ENCODE assay signal across 8 mouse cellular contexts in the genomic region with DNA sequence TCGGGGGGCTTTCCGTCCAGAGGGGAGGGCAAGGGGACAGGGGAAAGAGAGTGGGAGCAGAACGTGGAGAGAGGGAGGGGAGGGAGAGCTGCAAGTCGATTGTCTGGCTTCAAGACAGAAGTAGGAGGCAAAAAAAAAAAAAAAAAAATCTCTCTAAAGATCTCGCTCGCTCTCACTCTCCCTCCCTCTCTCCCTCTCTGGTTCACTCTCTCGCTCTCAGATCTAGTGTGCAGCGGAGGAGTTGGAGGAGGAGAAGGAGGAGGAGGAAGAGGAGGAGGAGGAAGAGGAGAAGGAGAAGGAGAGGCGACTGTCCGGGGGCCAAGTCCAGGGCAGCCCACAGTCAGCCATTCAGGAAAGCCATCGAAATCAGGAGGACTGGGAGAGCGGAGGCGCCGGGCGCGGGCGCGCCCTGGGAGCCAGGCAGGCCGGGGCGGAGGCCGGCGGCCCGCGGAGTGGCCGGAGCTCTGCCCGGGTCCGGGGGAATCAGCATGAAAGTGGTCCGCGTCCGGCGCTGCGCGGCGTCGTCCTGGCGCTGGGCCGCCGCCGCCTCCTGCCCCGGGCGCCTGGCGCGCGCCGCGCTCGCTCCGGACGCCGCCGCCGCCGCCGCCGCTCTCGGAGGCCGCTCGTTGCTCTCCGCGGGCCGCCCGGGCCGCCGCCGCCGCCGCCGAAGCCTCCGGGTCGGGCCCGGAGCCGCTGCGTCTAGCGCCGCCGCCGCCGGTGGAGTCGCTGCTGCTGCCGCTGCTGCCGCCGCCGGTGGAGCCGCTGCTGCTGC. TPM values are rescaled to one million over a fixed set of nuclear protein-coding genes. Genes with fewer than 3 reads are reported as not detected.
DNase-seq lines count a peak whose midpoint lies in the region; ATAC-seq and TF ChIP-seq lines count a peak whose summit lies in the region.

No protein-coding gene starts in this region.

- DNase-seq in liver, adult 2 months (ENCODE audit: extremely low read depth, low read depth, low spot score) = peak; percentile 46
- no peak for DNase-seq in liver
- peak; percentile 39 for DNase-seq in adrenal gland, postnatal 25 days
- peak; percentile 55 for DNase-seq in gastrocnemius, postnatal 25 days
- DNase-seq in kidney, adult 8-10 months = peak; percentile 41 to 44
- no peak for DNase-seq in layer of hippocampus, adult 18-20 months (ENCODE audit: low spot score in 2 of 2)
- DNase-seq in layer of hippocampus, adult 11-12 months (ENCODE audit: low spot score) = no peak

- peak overlapping the region; percentile 67 for H3K4me3 ChIP-seq in liver, adult 2 months (ENCODE audit: insufficient read depth, low read depth, low read length)
- H3K4me3 ChIP-seq in midbrain, embryonic 15.5 days = peak overlapping the region; percentile 54

- H3K27me3 ChIP-seq in liver, adult 2 months (ENCODE audit: control insufficient read depth, insufficient read depth, low read length) = no peaks in the 10 kb centered on the region
- H3K27me3 ChIP-seq in midbrain, embryonic 15.5 days (replicated peaks) = peaks cover 23% of the 10 kb centered on the region

- peak overlapping the region; percentile 98 for H3K9ac ChIP-seq in liver, adult 2 months (ENCODE audit: low read depth, low read length)
- H3K9ac ChIP-seq in midbrain, embryonic 15.5 days = peak overlapping the region; percentile 69

- WGBS in liver, adult 2 months = 17% methylated on average over 81 of the region's 84 CpGs
- under 1% methylated on average over 33 of the region's 84 CpGs for WGBS in midbrain, embryonic 15.5 days

- ATAC-seq in midbrain, embryonic 15.5 days (replicated peaks) = peak; percentile 10; the same call in 1 of the 2 replicates

- H3K79me2 ChIP-seq in liver, adult 2 months (ENCODE audit: control insufficient read depth, insufficient read depth, low read length) = peaks cover 26% of the 10 kb centered on the region

- no peaks in the 10 kb centered on the region for H3K9me3 ChIP-seq in midbrain, embryonic 15.5 days

- no peak for TF ChIP-seq POLR2A in liver, adult 2 months (IDR thresholded peaks at IDR 0.05; ENCODE audit: extremely low read depth, insufficient read depth, low read length)

- peak overlapping the region; percentile 99 for H3K27ac ChIP-seq in liver, adult 2 months (replicated peaks; ENCODE audit: insufficient read depth, low read depth, low read length)
- peak overlapping the region; percentile 94 for H3K27ac ChIP-seq in midbrain, embryonic 15.5 days

- no peak for TF ChIP-seq CTCF in liver, adult 2 months (IDR thresholded peaks at IDR 0.05; ENCODE audit: low read depth, low read length)

- peak overlapping the region; percentile 75 for H3K4me2 ChIP-seq in midbrain, embryonic 15.5 days

- H3K4me1 ChIP-seq in liver, adult 2 months (ENCODE audit: control insufficient read depth, insufficient read depth, low read length) = peaks cover 16% of the 10 kb centered on the region
- H3K4me1 ChIP-seq in midbrain, embryonic 15.5 days = peaks cover 12% of the 10 kb centered on the region; the same call in 1 of the 2 replicates

- H3K36me3 ChIP-seq in liver, adult 2 months (ENCODE audit: control insufficient read depth, insufficient read depth, low read length) = peaks cover 14% of the 10 kb centered on the region
- no peaks in the 10 kb centered on the region for H3K36me3 ChIP-seq in midbrain, embryonic 15.5 days (replicated peaks)

RNA-seq across cellular contexts. Expression of a gene that starts 5.7 kb away (rescaled TPM):
- 14.5 and 16.1 TPM in 2 replicates for total RNA-seq in liver, adult 2 months (2014; rRNA removed)
- polyA plus RNA-seq in liver, adult 2 months (2012; rRNA removed) = 64.2 and 84.0 TPM in 2 replicates
- 101 and 117 TPM in 2 replicates for total RNA-seq in adrenal gland, postnatal 25 days (2021)
- 10 to 100 TPM; 15.1 to 21.7 TPM for total RNA-seq in gastrocnemius, postnatal 25 days (2021)
- polyA plus RNA-seq in midbrain, embryonic 15.5 days (2015; fragmentation: Nextera tagmentation; extraction: Ambion mirVana) = 84.8 and 98.4 TPM in 2 replicates
- 10 to 100 TPM; 40.8 to 55.2 TPM for total RNA-seq in layer of hippocampus, adult 18-20 months (2021)

Comparison
In these comparisons a context has a peak if more than half of its experiments do, and no peak if none do; other contexts are left out.
1. DNase-seq: peak in liver, adult 2 months (single experiment), adrenal gland, postnatal 25 days (single experiment), gastrocnemius, postnatal 25 days (single experiment) and kidney, adult 8-10 months (2 of 2); none in liver (single experiment), layer of hippocampus, adult 18-20 months (0 of 2) and layer of hippocampus, adult 11-12 months (single experiment).